Mouse (Mus musculus): ENCODE results near the gene Exosc9.
"Not testable (repeated sequence)": the region's sequence is repeated elsewhere in the genome, so short reads cannot be mapped to it uniquely, and the experiment has no call there.

Exosc9 gene

DNA sequence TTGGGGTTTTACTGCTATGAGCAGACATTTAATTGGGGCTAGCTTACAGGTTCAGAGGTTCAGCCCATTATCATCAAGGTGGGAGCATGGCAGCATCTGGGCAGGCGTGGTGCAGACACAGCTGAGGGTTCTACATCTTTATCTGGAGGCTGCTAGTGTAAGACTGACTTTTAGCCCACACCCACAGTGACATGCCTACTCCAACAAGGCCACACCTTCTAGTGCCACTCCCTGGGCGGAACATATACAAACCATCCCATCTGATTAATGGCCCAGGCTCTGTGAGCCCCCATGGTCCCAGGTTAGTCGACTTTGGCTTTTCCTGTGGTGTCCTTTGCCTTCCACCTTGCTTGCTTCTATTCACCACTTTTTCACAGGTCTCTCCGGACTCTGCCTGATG is 7.2 kb downstream of the Exosc9 start:
- DNase-seq, result no peak

DNA sequence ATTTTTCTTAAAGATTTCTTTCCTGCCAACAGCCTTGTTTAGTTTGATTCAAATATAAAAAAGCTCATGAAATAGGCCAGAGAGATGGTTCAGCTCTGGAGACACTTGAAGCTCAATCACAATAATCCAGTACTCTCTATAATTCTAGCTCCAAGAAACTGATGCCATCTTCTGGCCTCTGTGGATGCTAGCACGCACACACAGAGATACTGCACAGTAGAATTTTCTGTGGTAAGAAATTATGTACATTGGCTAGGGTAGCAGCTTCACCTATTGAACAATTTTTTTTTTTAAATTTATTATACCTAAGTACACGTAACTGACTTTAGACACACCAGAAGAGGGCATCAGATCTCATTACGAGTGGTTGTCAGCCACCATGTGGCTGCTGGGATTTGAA is 11.3 kb downstream of the Exosc9 start:
- no peak for DNase-seq

DNA sequence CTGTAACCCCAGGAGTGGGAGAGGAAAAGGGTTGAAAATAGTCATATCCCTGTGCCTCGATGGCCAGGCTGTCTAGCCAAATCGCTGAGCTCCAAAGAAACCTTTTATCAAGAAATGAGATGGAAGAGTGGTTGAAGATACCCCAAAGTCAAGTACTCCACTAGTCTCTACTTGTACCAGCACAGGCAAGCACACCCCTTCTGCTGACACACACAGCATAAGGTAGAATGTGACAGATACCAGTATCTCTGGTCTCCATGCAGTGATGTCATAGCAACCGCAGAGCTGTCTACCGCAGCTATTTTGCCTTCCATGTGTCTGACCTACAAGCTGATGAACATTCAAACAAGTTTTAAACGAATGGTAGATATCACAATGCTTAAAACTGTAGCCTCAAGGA is 17.4 kb downstream of the Exosc9 start:
- no peak for DNase-seq

DNA sequence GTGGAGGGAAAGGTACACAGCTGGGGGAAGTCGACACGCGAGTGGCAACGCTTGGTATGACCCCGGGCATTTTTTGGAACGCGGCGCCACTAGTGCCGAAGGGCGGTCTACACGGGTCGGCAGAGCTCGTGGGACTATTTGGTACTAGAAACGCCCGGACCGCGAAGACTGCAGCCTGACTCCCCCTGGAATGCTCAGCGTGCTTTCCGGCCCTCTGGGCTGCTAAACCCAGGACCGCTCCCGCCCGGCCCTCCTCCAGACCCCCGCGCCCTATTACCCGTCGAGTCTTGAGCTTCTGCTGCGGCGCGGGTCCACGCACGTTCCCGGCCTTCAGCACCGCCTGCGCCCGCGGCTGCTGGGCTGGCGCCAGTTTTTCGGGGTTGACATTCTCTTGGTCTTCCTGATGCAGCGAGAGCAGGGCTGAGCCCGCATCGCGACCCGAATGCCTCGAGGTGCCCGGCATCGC is 19.0 kb downstream of the Exosc9 start:
- DNase-seq, result no peak

DNA sequence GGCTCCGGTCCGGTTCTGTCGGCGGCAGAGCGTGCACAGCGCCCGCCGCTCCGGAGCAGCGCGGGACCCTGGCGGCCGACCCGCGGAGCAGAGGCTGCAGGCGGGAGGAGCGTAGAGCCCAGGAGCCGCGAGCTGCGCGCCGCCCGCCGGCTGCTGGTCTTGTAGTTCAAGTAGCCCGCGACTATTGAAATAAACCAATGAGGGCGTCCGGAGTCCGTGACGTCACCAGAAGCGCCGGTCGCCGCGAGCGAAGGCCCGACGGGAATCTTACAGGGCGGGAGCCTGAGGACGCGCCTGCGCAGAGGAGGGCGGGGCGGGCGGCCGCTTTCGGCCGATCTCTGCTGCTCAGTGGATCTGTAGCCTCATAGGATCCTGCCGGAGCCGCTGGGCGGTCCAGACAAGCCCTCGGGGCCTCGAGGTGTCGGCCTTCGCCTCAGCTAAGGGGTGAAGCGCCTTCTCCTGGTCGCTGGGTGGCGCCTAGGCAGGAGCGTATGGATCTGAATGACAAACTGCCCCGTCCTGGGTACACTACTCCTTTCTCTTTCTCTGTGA is 19.5 kb downstream of the Exosc9 start, which contains the start of gene Ccna2:
TSS of gene Ccna2 (minus strand) at position 324 of the 552 bp plus-strand sequence.
- DNase-seq, result peak; percentile 98

DNA sequence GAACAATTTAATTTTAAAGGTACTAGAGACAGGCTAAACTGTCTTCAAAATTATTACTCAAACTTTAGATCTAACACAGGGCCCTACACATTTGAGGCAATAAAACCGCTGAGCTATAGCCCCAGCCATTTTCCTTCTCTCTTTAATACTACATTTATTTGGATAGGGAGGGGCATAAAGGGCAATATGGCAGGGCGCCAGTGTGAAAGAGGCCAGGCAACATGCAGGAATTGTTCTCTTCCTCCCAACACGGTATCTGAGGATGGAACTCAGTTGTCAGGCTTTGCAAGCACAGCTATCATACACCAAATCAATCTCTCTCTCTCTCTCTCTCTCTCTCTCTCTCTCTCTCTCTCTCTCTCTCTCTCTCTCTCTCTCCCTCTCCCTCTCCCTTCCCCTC is 46.4 kb downstream of the Exosc9 start:
- DNase-seq, result no peak

DNA sequence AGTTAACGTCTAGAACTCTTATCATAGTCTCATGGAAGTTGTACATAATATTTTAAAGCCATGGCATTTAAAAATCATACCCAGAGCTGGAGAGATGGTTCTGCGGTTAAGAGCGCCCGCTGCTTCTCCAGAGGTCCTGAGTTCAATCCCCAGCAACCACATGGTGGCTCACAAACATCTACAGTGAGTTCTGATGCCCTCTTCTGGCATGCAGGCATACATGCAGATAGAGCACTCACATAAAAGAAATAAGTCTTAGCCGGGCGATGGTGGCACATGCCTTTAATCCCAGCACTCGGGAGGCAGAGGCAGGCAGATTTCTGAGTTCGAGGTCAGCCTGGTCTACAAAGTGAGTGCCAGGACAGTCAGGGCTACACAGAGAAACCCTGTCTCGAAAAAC is 47.4 kb downstream of the Exosc9 start:
- not testable (repeated sequence) for DNase-seq

DNA sequence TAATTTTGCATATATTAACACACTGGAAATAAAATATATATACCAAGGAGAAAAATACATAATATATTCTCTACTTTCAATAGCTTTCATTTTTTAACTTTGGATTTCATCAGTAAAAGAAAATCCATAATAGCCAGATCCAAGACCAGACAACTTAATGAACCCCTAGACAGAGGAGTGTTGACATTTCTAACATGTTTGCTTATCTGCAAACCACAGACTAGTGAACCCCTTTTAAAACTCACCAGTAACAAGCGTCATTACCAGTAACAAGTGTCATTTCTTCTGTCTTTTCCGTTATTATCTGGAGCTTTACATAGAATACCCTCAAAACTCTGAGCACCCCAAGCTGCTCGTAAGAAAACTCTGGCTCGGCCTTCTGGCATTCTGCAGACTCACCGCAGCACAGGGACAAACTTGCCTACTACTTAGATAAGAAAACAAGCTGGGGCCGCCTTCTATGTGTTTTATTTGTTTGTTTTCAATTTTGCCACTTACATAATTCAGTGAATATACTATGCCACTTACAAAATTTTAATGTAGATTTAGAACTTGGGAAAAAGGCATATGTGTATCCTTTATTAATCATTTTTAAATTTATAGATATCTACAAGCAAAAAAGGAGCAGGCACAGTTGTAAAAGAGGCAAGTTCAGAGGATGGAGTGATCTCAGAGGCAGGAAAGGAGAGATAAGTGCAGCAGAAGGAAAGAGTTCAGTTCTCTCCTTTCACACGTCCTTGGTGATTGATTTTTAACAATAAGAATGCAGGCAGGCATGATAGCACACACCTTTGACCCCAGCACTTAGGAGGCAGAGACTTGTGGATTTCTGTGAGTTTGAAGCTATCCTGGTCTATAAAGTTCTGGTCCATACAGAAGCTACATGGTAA is 53.7 kb downstream of the Exosc9 start:
- DNase-seq, result no peak

DNA sequence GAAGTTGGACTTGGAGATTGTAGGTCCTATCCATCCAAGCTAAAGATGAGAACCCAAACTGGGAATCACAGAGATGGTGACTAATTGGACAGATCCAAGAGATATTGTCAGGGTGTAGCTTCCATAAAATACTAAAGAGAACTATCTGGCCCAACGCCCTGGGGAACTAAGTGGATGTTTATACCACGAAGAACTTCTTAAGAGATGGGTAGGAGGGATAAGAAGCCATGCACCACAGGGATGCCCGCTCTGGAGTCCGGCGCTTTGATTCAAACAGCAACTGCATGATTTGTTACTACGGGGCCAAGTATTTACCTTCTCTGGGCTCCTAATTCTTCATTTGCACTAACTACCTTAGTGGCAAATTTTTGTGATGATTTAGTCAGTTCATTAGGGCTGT is 60.3 kb downstream of the Exosc9 start:
- DNase-seq, result no peak

DNA sequence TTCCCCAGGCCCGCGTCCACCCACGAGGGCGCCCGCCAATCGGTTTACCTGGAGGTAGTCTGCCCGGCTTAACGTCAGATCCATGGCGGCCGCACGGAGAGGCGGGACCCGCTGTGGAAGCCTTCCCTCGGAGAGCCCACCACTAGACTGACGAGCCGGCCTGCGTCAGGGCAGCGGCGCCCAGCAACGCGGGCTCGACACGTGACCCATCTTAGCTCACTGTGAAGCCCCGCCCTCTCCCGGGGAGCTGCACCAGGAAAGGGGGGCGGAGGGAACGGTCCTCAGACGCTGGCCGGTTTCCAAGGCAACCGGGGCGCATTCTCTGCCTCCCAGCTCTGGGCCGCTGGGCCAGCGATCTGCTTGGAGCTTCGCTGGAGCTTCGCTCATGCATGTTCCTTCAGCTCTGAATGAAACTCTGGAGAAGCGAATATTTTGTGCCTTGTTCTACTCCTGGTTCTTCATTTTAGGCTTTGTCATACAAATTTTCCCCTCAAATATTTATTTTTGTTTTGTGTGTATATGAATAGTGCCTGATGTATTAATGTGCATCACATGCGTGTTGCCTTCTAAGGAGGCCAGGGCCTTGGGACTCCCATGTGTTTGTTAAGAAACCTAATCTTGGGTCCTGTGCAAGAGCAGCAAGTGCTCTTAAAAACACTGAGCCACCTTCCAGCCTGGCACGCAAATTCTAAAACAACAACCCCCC is 60.9 kb downstream of the Exosc9 start, which contains the start of gene Bbs7:
TSS of gene Bbs7 (minus strand) at position 276 of the 706 bp plus-strand sequence.
- DNase-seq, result peak; percentile 96

DNA sequence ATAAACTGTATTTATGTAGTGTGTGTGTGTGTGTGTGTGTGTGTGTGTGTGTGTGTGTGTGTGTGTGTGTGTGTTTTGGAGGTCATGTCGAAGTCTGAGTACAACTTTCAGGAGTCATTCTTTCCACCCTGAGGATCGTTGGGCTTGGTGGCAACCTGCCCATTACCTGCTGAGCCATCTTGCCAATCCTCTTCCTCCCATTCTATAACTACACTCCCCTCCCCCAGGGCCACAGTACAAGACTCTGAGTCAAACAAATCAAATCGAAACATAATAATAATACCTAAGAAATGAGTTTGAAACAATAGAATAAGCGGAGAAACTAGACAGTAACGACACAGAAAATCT is 61.5 kb downstream of the Exosc9 start:
- peak; percentile 8 for DNase-seq
